Mouse (Mus musculus) thymus, adult 2 months (tissue): ENCODE data around the gene Ccdc148.

Source experiments
- CTCF ChIP-seq: fragments of 200-500 bp; IDR thresholded peaks from 2 replicates; pipeline ENCODE4 v1.5.1; 2012; ENCODE audit warnings: mild to moderate bottlenecking, control low read depth, low read length, moderate library complexity, borderline replicate concordance; ENCODE audit not compliant: control insufficient read depth, poor library complexity, insufficient read depth; ENCODE audit errors: extremely low read depth
- POLR2A ChIP-seq: fragments of 200-500 bp; IDR thresholded peaks from 2 replicates; pipeline ENCODE4 v1.6.1; 2012; ENCODE audit warnings: mild to moderate bottlenecking, low read length, control low read depth, moderate library complexity; ENCODE audit not compliant: control insufficient read depth, poor library complexity, insufficient read depth; ENCODE audit errors: extremely low read depth

GRCm38 (mm10) chr2:58997151-58997550, 163.3 kb downstream of the Ccdc148 start:
- TF ChIP-seq CTCF (no peak), POLR2A (no peak)
